Mouse (Mus musculus) layer of hippocampus, postnatal 36 days (tissue): Measurements from ENCODE around the gene Mfng. TPM values are rescaled to one million over a fixed set of nuclear protein-coding genes. Genes with fewer than 3 reads are reported as not detected.

Source experiments
- DNase-seq, 2 experiments: peaks; one replicate each; pipeline ENCODE4 v3.0.0; 2022
- total RNA-seq, 2 experiments: library from RNA; stranded (reverse); gene quantifications; 2 replicates each; pipeline ENCODE4 v1.2.3; 2021

Mfng gene
- total RNA-seq, 2 experiments from 2014 or later = 5.4 to 6.2 TPM

DNA sequence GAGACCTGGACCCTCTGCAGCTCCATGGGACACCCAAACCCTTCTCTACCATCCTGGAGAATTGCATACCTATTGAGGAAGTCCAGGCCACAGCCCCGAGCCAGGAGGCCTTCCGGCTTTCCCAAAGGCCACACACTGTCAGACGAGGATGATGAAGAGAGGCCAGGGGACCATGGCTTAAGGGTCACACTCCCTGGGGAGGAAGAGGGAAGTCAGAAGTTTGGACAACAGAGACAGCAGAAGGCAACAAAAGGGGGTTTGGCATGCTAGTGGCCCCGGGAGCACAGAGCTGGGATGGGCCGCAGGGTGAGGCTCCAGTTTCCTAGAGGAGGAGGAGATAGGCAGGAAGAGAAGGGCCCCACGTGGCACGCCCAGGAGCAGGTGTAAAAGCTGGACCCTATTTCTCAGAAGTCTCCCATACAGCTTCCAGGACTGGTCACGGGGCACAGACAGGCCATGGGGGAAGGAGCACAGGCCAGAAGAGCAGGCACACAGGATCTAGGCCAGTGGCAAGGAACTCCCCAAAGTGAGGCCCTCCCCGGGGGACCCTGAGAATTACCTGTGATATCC is 14.1 kb upstream of the Mfng start:
- no peak for DNase-seq

DNA sequence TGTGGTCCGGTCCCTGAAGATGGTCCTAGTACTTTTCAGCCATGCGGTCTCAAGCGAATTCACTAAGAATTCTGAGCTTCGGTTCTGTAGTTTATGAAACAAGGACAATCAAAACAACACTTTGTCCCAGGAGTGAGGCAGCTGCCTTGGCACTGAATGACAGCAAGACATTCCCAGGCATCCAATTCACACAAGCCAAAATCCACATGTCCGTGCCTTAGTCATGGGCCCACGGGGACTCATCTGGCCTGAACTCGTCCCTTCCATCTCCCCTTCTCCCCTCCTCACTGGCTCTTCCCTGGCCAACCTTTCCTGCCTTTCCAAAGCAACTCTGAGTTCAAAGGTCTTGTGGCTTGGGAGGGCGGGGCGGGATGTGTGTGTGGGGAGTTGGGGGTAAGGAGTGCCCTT is 13.1 kb upstream of the Mfng start:
- DNase-seq = no peak

DNA sequence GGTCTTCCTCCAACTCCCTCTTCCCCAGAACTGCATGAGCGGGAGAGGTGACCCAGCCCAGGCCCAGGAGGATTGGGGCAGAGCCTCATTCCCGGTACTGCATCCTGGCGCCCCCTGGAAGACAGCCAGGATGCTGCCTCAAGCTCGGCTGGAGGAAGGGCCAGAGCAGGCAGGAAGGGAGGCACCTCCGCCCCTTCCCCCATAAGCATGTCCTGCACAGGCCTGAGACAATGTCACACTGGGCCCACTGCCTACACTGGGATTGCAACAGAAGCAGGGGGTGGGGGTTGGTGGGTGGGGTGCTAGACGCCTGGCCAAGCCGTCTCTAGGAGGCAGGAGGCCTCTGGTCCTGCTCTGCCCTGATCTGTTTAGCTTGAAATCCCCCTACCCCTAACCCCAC is 12.7 kb upstream of the Mfng start:
- no peak for DNase-seq

DNA sequence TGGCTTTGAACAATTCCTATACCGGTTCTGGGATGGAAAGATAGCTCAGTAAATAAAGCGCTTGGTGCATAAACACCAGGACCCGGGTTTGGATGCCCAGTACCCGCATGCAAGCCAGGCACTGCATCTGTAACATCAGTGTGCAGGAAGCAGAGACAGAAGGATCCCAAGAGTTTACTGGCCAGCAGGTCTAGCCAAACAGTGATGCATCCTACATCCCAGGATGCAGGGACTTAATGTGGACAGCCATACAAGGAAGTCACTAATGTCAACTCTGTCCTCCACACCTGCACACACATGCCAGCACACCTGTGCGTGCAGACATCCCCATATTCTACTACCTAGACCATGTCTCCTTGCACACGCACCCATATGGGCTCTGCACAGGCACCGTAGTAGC is 12.0 kb upstream of the Mfng start:
- no peak for DNase-seq

GRCm38 (mm10) chr15:78784520-78784919 is 11.2 kb upstream of the Mfng start:
- DNase-seq = no peak

DNA sequence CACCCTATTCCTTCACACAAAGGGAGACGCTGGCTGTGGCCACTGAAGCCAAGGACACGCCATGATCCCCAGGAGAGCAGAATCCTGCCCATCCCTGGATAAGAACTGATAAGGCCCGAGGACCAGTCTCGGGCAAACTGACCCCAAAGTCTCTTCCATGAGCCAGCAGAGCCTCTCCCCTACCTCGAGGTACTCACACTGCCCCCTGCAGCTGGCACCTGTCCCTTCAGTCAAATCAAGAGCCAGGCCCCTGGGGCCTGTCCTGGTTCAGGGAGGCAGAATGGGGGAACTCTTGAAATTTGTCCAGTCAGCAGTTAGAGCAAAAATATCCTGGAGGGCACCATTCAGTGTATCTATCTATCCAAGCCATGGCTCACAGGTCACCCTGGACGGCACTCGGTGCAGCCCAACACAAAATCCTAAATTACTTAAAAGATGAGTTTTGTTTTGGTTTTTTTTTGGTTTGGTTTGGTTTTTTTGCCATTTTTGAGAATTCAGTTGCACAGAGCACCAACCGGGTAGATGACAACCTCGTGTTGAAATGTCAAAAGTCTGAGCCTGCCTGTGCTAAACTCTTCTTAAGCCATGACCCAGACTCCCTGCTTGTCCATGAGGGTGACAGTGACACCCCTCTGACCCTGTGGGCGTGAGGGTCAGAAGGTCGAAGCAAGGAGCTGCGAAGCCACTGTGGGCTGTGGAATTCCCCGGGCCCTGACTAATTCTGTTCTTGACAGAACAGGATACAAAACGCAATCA is 9.3 kb upstream of the Mfng start:
- DNase-seq = no peak

- DNase-seq = no peak
Observed at GRCm38 (mm10) chr15:78780908-78781307, 7.6 kb upstream of the Mfng start.

GRCm38 (mm10) chr15:78780359-78780758 is 7.1 kb upstream of the Mfng start:
- no peak for DNase-seq

- DNase-seq = no peak
Observed at GRCm38 (mm10) chr15:78779690-78780089, 6.4 kb upstream of the Mfng start.

DNA sequence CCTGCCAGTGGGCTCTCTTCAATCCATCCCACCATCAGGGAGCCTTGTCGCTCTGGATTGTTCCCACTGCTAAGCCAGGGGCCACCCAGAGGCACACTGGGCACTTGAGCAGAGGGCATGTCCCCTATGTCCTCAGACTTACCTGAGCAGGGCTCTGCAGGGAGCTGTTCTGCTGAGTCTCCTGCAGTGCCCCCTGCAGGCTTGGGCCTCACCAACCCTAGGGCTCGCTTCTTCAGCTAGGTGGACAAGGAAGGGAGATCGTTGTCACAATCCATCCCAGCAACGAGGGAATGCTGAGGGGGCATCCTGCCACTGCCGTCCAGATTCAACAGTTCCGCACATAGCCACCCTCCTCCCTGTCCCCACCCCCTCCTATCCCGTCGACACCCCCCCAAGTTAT is 6.0 kb upstream of the Mfng start:
- no peak for DNase-seq

- peak; percentile 89 to 90 for DNase-seq
Observed at GRCm38 (mm10) chr15:78778077-78778870, 5.0 kb upstream of the Mfng start.

GRCm38 (mm10) chr15:78772856-78773255 is 419 bp downstream of the Mfng start:
- DNase-seq = no peak

DNA sequence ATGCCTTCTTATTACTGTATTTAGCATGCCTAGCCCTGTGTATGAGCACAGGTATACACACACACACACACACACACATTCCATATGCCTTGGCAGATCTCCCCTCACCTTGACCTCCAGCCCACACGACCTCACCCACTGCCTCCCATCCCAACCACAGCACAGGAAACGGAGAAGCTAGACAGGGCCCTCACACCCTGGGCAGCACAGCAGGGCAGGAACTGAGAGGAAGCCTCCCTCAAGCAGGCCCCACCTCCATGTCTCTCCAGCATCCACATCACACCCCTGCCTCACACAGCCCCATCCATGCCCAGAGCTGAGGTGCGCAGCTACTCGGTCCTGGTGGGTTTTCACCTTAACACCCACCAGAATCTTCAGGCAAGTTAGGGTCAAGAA is 909 bp downstream of the Mfng start:
- DNase-seq = no peak

DNA sequence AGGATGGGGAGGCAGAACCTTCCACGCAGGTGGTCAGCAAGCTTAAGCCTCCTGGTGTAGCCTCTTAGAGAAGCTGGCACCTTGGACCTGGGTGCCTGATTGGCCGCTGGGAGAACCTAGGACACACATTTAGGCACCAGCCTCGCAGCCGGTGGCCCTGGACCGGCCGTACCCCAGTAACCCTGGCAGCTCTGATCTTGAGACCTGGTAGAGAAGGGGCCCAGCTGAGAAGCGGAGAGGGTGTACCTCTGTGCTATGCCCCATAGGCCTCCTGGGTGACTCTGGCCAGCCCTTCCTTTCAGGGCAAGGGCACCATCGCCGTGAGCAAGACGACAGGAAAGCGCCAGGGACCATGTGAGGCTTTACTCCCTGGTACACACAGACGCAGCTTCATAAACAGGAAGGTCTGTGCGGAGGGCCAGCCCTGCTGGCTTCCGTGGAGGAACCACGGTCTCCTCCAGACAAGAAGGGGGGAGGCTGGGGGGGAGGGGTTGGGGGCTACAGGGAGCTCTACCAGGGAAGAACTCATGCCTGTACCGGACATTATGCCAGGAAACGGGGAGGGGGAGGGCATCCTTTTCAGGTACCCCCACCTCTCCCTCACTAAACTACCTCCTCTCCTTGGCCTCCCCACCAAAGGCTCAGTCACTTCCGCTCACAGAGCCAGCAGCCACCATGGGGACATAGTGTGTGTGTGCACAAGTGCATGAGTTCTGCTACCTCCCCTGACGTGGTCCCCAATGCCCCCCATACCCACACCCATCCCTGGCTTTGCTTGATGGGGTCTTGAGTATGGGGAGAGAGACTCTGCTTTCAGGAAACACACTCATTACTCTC is 1.5 kb downstream of the Mfng start:
- DNase-seq = no peak

DNA sequence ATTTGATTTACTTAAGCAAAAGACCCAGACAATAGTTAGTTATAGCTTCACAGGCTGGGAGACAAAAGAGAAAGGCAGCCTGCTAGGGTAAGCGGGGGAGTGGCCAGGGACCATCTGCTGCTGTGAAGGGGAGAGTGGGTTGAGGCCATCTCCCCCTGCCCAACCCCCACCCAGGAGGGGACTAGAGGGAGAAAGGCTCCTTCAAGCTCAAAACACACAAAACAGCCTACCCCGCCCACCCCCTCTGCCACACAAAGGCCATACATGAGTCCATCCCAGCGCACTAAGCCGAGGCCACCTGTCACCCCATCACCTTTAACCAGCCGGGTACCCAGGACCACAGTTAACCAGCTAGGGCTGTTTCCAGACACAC is 2.3 kb downstream of the Mfng start:
- no peak for DNase-seq

- no peak for DNase-seq
Observed at GRCm38 (mm10) chr15:78770234-78770982, 2.9 kb downstream of the Mfng start.

DNA sequence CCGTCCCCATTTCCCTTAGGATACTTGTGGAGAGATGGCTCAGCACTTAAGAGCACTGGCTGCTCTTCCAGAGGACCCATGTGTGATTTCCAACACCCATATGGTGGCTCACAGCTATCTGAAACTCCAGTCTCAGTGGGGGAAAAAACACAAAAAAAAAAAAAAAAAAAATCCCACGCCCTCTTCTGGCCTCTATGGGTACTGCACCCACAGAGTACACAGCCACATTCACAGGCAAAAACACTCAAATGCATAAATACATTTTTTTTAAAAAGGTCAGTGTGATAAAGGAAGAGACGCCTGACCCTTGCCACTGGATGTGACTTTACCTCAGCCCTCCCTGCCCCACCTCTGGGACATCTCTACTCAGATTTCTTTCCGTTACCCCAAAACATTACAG is 4.2 kb downstream of the Mfng start:
- DNase-seq = no peak

DNA sequence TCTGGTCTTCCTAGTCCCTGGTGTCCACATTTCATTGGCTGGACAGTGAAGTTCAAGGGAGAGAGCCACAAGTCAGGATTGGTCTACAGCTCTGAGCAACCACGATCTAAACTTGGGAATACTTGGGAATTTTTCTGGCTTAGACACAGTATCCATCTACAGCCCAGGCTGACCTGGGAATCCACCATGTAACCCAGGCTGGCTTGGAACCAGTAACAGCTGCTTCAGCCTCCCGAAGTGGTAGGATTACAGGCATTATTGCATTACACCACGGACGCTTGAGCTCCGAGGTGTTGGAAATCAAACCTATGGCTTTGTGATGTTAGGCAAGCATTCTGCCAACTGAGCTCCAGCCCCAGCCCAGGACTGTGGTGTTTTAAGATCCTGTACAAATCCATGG is 9.6 kb downstream of the Mfng start:
- no peak for DNase-seq

GRCm38 (mm10) chr15:78763210-78763609 is 10.1 kb downstream of the Mfng start:
- no peak for DNase-seq

DNA sequence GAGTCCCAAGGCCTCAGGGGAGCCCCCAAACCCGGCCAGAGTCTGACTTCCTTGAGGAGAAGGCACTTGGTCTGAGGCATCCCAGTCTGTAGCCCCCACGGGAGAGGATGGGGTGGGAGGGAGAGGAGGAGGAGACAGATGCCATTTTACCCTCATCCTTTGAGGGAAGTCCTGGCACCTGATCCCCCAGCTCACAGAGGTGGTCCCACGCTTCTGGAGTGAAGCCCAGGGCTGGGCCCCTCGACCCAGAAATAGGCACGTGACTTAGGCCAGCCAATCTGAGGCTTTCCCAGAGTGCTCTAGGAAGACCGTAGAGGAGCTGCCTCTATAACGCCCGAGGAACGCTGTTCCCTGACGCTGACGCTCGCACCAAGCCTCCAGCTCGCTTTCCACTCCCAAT is 12.2 kb downstream of the Mfng start:
- DNase-seq = no peak

DNA sequence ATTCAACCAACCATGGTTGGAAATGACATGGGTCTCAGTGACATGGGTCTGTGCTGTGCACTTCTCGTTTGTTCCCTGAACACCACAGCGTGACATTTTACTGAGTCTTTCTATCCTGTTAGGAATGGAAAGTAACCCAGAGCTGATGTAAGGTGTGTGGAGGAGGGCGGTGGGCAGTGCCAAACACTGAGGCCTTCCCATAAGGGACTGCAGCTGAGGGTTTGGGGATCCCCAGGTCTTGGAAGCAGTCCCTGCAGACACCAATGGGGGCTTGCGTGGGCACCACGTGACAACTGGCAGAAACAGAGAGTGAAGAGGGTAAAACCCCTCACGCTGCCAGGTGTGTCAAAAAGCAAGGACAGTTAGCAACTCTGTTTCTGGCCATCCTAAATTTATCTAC is 15.1 kb downstream of the Mfng start:
- DNase-seq = no peak
